Mouse (Mus musculus) induced T-regulatory cell, adult 2 months (primary cell): Measurements from ENCODE around the gene Rpap1.

Experiments used
- DNase-seq: peaks from one replicate; pipeline ENCODE4 v3.0.0-alpha.2; 2012; ENCODE audit warnings: low read depth

Rpap1 gene

DNA sequence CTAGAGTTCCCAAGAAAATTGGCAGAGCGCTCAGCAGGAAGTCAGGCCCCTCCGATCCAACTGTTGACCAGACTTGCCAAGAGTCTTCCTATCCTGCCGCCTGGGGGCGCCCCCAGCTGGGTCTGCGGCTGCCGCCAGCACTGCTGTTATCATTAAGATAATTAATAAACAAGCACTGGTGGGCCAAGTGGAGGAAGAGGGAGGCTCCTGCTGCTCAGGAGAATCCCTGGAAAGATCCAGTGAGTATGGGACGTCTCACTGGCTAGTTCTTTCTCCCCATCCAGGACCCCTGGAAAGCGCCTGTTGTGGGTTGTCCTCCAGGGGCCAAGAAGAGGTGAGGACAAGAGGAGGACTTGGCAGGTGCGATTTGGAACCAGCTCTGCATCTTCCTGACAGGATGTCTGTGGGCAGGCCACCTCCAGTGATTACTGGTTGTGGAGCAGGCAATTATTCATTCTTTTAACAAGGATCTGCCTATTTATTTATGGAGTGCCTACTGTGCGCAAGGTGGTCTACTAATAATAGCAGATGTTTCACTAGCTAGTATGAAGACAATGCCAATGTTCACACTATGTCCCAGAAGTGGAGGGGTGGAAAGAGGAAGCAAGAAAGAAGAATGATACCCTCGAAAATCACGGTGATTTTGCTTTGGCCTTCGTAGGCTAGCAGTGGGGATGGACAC, 11.1 kb upstream of the Rpap1 start:
- DNase-seq = peak; percentile 57

DNA sequence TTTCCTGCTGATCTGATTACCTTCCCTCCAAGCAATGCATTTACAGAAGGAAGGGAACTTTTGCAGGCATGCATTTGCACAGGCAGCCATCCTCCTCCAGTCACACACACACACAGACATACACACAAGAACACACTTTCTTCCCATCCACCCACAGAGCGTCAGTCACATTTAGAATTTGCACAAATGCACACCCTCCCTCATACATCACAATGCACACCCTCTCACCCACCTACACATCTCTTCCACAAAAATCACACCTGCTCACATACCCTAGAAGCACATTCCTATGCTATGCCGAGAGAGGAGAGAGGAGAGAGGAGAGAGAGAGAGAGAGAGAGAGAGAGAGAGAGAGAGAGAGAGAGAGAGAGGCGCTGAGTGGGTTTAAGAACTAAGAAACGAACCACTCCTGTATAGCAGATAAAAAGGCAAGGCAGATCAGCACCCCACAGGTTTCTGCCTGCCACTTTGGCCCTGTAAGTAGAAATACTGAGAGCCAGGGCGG, 10.0 kb upstream of the Rpap1 start, which contains the start of gene Tyro3:
Gene Tyro3 (plus strand): TSS at position 455 of the 505 bp plus-strand sequence.
- no peak for DNase-seq

DNA sequence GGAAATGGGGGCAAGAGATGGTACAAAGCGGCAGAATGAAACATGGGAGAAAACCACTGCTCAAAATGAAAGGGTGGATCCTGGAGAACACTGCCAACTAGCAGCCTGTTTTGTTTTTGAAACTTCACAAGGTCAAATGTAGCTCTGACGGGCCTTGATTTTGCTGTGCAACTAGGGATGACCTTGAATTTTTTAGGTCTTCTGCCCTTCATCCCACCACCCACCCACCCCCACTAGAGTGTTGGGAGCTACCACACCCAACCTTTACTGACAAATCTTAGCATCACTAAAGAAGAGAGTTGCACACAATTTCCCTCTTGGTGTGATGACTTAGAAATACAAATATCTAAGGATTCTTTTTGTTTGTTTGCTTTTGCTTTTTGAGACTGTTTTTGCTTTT, 2.7 kb upstream of the Rpap1 start:
- no peak for DNase-seq

DNA sequence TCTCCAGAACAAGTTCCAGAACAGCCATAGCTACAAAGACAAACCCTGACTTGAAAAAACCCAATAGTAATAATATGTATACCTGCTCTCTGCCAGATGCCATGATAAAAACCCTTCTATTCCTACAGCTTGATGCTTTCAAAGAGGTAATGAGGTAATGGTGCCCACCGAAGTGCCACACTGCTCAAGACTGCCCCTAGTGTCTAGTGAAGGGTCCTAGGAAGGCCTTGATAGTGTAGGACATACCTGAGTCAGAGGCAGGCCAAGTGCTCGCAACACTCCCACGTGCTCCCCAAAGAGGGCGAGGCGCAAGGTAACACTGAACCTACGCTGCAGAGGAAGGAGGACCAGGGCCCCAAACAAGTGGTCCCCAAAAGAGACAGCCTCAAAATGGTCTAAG, 20.1 kb downstream of the Rpap1 start:
- no peak for DNase-seq

DNA sequence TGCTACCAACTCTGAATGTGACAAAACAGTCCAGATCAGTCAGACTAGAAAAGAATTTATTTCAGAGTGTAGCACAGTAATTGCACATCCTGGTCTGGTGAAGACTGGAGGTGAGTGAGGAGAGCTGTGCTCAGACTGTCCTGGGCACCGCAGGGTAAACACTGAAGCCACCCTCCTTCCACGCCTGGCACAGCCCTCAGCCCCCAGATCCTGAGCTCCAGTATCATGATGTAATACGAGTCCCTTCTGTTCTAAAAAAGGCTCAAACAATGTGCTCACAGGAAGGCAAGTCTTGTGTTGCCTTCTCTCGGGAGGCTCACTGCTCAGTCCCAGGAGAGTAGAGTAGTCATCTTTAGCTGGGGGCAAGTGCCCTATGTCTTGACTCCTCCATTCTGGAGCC, 23.4 kb downstream of the Rpap1 start:
- DNase-seq = no peak

DNA sequence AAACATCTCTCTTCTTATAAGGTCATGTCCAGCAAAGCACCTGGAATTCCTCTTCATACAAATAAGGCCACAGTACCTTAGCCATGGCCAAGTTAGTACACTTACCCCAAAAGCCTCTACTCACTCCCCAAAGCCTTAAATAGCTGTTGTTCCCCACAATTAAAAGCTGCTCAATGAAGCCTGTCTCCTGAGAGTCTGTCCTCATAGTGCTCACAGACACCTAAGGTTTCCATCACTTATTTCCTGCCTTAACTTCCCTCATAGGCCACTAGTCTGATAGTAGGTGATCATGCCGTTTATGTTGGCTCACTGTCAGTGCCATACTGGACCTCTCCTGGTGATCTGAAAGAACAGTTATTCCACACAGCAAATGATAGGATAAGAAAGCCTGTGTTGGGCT, 25.1 kb downstream of the Rpap1 start:
- DNase-seq = no peak

DNA sequence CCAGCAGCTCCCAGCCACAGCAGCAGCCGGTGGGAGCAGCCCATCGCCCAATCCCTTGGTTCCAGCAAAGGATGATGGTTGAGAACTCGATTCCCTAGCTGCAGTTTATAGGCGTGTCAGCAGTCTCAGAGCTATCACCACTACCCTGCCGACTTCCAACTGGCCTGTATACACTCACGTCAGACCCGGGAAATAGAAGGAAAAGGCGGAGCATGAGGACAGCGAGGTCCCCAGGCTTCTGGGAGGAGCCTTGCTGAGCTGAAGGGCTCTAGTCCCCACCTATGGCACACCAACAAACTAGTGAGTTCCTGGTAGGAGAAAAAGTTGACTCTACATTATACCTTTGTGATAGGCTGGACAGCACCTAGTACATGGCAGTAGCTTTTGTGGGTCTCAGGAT, 27.1 kb downstream of the Rpap1 start, which contains the start of gene Ltk:
Gene Ltk (minus strand): TSS at position 181 of the 400 bp plus-strand sequence.
- no peak for DNase-seq

DNA sequence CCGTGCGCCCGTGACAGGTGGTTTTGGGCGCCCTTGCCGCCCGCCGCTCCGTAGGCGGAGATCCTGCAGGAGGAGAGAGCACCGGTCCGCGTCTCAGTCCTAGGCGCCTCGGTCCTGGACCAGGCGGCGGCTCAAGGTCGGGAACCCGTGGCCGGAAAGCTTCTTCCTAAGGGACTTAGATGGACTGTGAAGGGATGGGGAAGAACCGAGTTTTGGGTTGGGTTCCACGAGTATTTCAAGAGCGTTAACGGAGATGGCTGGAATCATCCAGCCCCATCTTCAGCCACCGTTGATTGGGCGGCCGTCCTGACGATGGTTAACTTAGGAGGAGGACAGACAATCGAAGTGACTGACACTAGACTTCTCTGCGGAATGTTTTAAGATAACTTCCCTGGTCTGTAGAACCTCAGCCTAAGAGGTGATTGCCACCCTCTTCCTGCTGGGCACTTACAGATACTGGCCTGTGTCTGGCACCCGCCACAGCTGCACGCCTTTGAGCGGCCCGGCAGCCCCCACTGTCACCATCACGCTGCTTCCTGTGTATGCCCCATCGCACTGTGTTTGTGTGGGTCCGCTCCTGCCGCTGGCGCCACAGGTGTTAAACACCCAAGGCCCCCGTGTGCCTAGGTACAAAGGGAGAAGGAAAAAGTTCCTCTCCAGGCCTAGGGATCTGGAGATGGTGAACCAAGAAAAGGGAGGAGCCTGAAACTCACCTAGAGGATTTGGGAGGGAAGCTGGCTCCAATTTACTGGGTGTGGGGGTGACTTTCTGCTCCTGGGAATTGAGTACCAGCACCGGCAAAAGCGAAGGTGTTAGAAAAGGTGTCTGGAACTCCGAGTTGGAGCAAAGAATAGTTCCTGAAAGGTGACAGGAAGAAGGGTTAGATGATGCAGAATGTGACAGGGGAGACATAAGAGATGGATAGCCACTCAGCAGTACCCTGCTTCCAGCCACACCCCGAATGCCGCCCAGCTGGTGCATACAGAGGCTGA, 28.2 kb downstream of the Rpap1 start:
- DNase-seq = peak; percentile 34

DNA sequence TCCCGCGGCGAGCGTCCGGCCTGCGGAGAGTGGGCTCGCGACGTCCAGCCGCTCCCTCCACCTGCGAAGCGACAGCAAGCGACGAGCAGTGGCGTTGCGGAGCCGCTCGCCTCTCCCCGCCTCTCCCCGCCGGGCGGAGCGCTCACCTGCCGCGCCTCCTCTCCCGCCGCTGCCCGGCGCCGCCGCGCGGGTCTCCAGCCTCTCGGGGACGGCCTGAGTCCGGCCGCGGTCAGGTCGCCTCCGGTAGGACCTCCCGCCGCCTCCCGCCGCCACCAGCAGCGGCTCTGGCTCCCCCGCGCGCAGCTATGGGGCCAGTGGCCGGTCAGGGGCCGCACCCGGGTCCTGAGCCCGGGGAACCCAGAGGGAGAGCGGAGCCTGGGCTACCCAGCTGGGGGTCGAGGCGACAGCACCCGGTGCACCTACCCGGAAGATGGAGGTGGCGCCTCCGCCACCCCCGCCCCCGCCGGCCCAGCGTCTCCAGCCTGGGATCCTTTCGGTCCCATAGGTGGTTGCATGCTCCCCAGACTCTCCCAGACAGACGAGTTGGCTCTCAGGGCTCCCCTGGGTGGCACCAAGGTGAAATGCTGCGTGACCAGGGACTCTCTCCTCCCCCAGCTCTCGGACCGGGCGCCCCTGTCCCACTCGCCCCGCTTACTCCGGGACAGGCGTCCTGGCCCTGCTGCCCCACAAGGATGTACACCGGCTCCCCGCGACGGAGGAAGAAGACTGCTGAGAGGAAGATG, 29.1 kb downstream of the Rpap1 start:
- DNase-seq = peak; percentile 50

DNA sequence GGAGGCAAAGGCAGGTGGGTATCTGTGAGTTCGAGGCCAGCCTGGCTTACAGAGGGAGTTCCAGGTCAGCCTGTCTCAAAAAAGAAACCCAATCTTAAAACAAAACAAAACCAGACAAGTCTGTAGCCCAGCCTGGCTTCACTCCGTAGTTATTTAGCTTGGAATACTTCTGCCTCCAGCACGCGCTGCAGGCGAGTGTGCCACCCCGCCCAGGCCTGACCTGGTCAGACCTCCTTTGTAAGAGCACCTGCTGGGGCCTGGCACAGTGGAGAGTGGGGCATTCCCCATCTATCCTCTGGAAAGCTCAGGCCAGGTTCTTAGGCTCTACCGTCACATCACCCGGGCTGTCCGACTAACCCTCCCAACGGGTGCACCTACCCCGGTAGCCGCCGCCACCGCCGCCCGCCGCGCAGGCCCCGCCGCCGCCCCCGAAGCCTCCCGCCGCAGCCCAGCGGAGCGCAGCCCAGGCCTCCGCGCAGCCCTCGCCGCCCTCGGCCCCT, 29.7 kb downstream of the Rpap1 start:
- peak; percentile 21 for DNase-seq

DNA sequence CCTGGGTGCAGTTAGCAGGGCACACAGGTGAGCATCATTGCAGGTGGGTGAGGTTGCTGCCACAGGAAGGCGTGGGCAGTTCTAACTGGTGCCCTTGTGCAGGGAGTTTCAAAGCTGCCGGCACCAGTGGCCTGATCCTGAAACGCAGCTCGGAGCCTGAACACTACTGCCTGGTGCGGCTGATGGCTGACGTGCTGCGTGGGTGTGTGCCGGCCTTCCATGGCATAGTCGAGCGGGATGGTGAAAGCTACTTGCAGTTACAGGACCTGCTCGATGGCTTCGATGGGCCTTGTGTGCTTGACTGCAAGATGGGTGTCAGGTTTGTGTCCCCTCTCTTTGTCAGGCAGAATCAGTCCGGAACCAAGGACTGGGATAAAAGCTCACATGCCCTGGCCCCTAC, 38.1 kb downstream of the Rpap1 start:
- DNase-seq = no peak

DNA sequence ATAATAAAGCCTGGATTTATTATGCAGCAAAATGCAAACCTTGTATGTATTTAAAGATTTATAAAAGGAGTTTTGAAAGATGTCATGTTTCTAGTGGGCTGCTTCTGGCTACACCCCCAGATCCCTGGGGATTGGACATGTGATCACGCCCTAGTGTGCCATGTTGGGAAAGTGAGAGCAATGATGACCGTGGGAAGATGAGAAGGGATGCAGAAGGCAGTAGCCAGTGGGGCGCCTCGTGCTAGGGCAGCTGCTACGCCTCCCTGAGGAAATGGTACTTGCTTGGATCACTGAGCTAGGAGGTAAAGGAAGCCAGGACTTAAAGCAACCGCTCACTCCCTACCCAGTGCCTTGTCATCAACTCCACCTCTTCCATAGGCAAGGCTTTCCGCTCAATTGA, 39.8 kb downstream of the Rpap1 start:
- DNase-seq = no peak

DNA sequence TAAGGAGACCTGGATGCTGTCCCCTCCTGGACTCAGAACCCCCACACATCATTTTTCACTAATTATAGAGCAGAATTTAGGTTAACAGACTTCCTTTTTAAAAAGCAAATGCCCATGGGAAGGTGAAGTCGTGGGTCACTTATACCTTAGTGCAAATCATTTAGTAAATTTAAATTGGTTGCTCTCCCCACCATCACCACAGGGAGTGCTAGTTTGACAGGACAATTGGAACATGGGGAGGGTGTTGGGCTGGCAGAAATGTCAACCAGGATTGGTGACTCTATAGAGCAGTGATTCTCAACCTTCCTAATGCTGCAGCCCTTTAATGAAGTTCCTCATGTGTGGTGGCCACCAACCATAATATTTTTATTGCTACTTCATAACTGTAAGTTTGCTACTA, 42.1 kb downstream of the Rpap1 start:
- peak; percentile 54 for DNase-seq

DNA sequence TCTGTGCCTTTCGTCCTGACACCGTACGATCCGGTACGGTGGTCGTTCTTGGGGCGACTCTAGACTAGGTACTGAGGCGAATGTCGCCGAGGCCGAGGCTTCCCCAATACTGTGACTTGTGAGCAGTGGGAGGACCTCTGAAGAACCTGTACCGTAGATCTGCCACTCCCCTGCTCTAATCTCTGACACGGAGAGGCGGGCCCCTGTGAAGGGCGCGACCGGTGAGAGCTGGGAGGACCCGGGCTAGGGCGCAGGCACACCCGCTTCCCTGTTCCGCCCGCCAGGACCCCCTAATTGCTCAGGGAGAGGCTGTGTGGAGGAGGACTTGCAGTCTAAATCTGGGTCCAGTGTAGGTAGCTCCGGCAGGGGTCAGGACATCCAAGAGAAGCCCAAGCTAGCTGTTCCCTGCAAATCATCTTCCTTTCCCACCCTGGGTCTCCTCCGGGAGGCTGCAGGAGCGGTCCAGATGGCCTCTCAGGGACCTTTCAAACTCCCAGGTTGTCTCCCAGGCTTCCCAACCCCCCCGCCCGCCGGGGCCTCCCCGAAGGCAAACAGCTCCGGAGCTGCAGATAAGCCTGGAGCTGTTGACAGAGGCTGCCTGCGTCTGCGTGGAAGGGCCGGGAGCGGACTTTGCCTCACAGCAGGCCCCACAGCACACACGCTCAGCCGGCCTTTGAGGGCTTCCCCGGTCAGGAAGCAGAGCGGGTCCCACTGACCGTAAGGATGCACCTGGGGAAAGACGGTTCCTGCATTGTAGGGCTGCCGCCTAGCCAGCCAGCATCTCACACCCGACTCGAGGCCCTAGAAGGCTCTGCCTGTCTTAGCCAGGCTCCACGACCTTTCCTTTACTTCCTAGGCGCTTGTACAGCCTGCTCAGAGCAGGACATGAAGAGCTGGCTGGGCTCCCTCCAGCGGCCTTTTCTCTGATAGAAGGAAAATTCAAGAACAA, 42.9 kb downstream of the Rpap1 start:
- DNase-seq = peak; percentile 57

DNA sequence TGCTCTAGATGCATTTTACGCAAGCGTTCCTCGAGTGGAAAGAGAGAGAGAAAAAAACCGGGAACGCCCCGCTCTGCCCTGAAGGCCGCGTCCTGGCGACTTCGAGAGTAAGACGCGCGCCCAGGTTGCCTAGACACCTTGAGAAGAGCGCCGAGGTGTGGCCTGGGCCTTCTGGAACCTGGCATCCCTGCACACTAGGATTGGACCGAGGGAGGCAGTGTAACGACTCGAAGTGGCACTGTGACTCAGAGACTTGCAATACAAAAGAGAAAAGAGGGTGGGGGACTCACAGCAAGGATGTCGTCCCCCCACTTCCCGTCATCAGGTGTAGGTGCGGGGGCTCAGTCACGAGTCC, 43.6 kb downstream of the Rpap1 start:
- peak; percentile 48 for DNase-seq

DNA sequence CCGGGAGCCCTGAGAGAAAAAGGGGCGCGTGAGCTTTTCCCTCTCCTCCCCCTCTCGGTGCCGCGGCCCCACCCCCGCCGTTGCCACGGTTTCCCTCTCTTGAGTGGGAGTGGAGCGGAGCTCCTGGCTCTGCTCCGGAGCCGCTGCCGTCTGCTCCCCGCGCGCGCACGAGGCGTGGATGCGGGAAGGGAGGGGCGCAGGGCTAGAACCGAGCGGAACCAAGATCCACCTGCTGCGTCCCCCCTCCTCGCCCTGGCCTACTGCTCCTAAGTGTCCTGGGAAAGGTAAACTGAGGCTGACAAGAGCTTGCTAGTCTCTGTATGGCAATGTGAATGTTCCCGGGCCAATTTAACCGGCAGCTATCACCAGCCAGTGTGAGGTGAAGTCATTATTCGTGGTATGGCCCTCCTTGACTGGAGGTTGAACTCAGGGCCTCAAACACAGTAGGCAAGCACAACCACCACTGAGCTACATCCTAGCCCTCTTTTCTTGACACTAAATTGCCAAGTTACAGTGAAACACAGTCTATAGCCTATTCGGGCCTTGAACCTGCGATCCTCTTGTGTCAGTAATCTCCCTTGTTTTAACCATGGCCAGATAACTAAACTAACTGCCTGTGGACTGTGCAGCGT, 44.0 kb downstream of the Rpap1 start:
- peak; percentile 36 for DNase-seq

DNA sequence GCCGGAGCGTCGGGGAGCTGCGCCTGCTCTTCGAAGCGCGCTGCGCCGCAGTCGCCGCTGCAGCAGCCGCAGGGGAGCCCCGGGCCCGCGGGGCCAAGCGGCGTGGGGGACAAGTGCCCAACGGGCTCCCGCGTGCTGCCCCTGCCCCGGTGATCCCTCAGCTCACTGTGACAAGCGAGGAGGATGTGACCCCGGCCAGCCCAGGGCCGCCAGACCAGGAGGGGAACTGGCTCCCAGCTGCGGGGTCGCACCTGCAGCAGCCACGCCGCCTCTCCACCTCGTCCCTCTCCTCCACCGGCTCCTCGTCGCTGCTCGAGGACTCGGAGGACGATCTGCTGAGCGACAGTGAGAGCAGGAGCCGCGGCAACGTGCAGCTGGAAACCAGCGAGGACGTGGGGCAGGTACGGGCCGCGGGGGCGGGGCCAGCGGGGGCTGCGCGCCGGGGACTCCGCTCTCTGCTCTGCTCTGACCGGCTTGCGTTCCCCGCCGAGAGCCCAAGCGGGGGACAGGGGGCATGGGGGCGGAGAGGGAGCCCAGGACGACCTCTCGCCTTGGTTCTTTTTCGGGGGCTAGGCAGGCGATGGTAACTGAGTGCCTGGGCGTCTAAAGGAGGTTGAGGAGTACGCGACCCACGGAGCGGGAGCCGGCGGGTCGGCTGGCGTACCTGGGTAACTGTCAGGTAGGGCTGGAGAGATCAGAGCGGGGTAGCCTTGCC, 44.7 kb downstream of the Rpap1 start:
- peak; percentile 75 for DNase-seq

DNA sequence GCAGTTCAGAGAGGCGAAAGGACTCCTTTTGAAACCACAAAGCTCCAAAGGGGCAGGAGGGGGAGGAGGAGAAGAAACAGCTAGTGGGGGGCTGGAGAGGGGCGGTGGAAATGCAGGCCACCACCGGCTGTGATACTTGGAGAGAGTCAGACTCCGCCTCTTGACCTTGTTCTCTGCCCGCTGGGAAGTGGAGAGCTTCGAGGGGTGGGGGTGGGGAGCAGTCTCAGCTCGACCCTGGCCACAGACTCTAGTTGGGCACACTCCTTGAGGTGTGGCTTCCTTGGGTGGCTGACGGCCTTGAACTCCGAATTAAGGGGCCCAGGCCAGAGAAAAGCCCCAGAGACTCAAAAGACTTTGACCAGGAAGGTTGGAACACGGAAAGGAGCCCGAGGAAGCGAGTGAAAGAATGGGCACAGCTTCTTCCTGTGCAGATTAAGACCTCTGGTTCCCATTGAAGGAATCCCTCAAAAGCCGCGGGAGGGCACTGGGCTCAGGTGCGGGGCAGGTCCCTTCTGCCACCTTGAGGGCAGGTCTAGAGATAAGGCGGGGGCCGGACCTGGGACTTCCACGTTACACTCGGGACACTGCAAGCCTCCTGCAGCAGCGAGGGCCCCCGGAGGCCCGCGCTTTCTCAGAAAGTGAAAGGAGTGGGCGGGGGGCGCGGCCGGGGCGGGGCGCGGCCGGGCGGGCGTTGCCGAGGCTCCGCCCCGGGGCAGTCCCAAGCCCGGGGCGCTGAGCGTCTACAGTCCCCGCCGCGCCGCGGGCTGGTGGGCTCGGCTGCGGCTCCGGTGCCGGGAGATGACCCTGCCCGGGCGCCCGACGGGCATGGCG, 45.5 kb downstream of the Rpap1 start, which contains the start of gene Itpka:
Gene Itpka (plus strand): TSS at position 757 of the 831 bp plus-strand sequence.
- peak; percentile 89 for DNase-seq

DNA sequence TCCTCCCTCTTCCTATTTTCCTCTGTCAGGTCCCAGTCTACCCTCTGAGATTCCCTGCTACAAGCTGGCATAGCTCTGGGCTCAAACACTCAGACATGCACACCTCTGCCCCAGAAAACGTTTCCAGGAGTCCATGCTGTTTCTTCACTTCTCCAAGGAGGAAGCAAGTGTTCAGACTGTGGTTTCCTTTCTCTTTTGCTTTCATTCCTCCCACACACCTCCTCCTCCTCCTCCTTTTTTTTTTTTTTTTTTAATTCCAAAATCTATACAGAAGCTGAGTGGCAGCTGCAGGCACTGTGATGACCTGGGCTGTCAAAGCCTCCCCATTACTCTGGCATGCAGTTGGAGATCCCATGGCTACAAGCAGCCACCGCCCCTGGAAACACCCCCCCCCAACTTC, 46.8 kb downstream of the Rpap1 start:
- peak; percentile 48 for DNase-seq
